Mouse (Mus musculus): Measurements from ENCODE around the gene Gm9044.
"Not testable (repeated sequence)": the region's sequence is repeated elsewhere in the genome, so short reads cannot be mapped to it uniquely, and the experiment has no call there.

The Gm9044 gene

GRCm38 (mm10) chr10:118332308-118332707 is at the start of gene Gm9044:
Gene Gm9044, minus strand, starts transcription at chr10:118332408.
- DNase-seq, result not testable (repeated sequence)

DNA sequence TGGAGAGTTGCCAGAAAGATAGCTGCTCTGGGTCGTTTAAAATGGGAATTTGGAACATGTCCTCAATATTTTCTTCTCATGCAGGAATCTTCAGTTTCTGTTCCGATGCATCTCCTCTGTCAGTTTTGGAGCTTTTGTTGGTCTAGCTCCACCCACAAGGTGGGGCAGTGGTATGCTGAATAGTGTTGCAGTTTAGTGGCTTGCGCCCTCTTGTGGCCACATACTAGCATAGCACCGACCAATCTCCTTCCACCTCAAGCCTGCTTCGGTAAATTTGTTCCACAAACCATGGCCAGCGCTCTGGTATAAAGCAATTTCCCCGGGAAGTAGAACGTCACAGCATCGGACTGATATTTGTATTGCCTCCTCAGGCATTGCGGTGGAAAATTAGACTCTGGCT is 38.2 kb upstream of the Gm9044 start:
- peak; percentile 82 for DNase-seq

DNA sequence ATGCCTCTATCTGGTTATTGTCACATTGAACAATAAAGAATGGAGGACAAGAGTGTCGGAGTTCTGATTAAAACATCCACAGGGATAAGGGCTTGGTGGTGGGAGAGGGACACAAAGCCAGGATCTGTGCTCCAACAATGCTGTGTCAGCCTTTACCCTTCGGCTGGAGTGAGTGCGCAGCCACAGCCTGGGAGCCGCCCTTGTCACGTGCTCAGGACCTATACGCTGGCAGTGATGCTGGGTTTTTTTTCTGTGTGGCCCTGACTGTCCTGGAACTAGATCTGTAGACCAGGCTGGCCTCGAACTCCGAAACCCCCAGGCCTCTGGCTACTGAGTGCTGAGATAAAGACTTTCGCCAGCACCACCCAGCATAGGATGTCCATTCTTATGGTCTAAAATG is 37.3 kb upstream of the Gm9044 start:
- no peak for DNase-seq

GRCm38 (mm10) chr10:118354005-118354404 is 21.8 kb upstream of the Gm9044 start, which contains the start of gene Gm9049:
Gene Gm9049, minus strand, starts transcription at chr10:118354105.
- DNase-seq, result not testable (repeated sequence)

DNA sequence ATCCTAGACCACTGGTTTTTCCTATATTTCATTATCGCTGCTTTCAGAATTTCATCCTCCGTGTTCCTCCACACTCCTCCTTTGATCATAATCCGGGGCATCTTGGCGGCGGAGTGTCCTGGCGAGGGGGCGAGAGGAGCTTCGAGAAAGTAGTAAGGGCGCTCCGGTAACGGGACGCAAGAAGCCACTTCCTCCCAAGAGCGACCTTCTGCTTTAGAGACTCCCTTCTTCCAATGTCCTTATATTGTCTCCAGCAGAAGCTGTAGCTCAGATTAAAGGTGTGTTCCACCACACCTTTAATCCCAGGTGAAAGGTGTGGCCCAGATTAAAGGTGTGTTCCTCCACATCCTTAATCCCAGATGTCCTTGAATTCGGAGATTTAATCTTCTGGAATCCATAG is 16.4 kb upstream of the Gm9044 start, which contains the start of gene Gm9048:
TSS of gene Gm9048 (minus strand) at position 101 of the 400 bp plus-strand sequence.
- DNase-seq, result not testable (repeated sequence)

- DNase-seq, result not testable (repeated sequence)
Measured at GRCm38 (mm10) chr10:118343155-118343554, 10.9 kb upstream of the Gm9044 start, which contains the start of gene Gm9046. Gene Gm9046, minus strand, starts transcription at chr10:118343255.

- not testable (repeated sequence) for DNase-seq
Measured at GRCm38 (mm10) chr10:118337731-118338130, 5.5 kb upstream of the Gm9044 start, which contains the start of gene Gm9045. Gene Gm9045, minus strand, starts transcription at chr10:118337831.

DNA sequence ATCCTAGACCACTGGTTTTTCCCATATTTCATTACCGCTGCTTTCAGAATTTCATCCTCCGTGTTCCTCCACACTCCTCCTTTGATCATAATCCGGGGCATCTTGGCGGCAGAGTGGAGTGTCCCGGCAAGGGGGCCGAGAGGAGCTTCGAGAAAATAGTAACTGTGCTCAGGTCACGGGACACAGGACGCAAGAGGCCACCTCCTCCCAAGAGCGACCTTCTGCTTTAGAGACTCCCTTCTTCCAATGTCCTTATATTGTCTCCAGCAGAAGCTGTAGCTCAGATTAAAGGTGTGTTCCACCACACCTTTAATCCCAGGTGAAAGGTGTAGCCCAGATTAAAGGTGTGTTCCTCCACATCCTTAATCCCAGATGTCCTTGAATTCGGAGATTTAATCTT is 5.3 kb downstream of the Gm9044 start, which contains the start of gene Gm9040:
TSS of gene Gm9040 (minus strand) at position 101 of the 400 bp plus-strand sequence.
- not testable (repeated sequence) for DNase-seq

GRCm38 (mm10) chr10:118319024-118319423 is 13.2 kb downstream of the Gm9044 start:
- no peak for DNase-seq

- DNase-seq, result not testable (repeated sequence)
Measured at GRCm38 (mm10) chr10:118302133-118302532, 30.1 kb downstream of the Gm9044 start.

- DNase-seq, result no peak
Measured at GRCm38 (mm10) chr10:118294938-118295337, 37.3 kb downstream of the Gm9044 start, which contains the start of gene Iltifb. Gene Iltifb, minus strand, starts transcription at chr10:118295038.

GRCm38 (mm10) chr10:118283016-118283415 is 49.2 kb downstream of the Gm9044 start:
- not testable (repeated sequence) for DNase-seq

DNA sequence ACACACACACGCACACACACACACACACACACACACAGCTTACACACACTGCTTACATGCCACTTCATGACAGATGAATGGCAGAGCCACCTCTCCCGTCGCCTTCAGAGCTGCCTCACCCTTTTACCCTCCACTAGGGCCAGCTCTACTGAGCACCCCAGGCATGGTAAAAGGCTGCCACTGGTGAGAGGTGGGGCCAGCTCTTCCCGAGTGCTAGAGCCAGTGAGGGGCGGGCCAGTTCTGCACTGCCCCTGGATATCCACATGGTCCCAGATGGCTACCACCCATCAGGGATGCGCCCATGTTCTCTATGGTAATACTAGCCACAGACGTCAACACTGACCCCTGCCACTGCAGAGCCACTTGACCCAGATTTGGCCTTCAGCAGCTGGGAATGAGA is 49.6 kb downstream of the Gm9044 start:
- DNase-seq, result not testable (repeated sequence)
